Mouse (Mus musculus) olfactory bulb, adult 2 months (tissue): ENCODE data around the gene Speer4b. TPM values are rescaled to one million over a fixed set of nuclear protein-coding genes. Genes with fewer than 3 reads are reported as not detected.
A peak's percentile ranks its signal among the peaks of the same experiment; 100 is the strongest.
"Not testable (repeated sequence)": the region's sequence is repeated elsewhere in the genome, so short reads cannot be mapped to it uniquely, and the experiment has no call there.

Experiments used
- H3K27ac ChIP-seq: fragments of 200-500 bp; 2 replicates; pipeline ENCODE4 v1.5.1; 2012; ENCODE audit warnings: low read depth, low read length; ENCODE audit not compliant: insufficient read depth
- H3K4me1 ChIP-seq: fragments of 200-500 bp; 2 replicates; pipeline ENCODE4 v1.6.1; 2012; ENCODE audit warnings: low read length; ENCODE audit not compliant: control insufficient read depth, insufficient read depth
- H3K4me3 ChIP-seq: fragments of 200-500 bp; 2 replicates; pipeline ENCODE4 v1.5.1; 2012; ENCODE audit warnings: mild to moderate bottlenecking, low read depth, low read length, moderate library complexity; ENCODE audit not compliant: insufficient read depth
- CTCF ChIP-seq: fragments of 200-500 bp; IDR thresholded peaks from 2 replicates; pipeline ENCODE4 v1.5.1; 2012; ENCODE audit warnings: low read depth, mild to moderate bottlenecking, low read length, moderate library complexity; ENCODE audit not compliant: insufficient read depth
- POLR2A ChIP-seq: fragments of 200-500 bp; IDR thresholded peaks from 2 replicates; pipeline ENCODE4 v1.6.1; 2012; ENCODE audit warnings: mild to moderate bottlenecking, low read depth, low read length, moderate library complexity; ENCODE audit not compliant: insufficient read depth
- WGBS: fragments of 180-500 bp; shearing (Covaris S2); methylation state at CpG from one replicate; pipeline ENCODE4 v1.1.7; 2018; 5-methylcytosine and 5-hydroxymethylcytosine counted together
- polyA plus RNA-seq: library from polyadenylated mRNA; stranded (reverse); fragments of >200 nt; gene quantifications from 2 replicates; pipeline ENCODE4 v1.2.4, GENCODE M21; 2012; ENCODE audit warnings: low replicate concordance; ENCODE audit not compliant: missing spikeins, insufficient read depth, insufficient read length

The Speer4b gene
- not detected in 2 replicates for polyA plus RNA-seq

DNA sequence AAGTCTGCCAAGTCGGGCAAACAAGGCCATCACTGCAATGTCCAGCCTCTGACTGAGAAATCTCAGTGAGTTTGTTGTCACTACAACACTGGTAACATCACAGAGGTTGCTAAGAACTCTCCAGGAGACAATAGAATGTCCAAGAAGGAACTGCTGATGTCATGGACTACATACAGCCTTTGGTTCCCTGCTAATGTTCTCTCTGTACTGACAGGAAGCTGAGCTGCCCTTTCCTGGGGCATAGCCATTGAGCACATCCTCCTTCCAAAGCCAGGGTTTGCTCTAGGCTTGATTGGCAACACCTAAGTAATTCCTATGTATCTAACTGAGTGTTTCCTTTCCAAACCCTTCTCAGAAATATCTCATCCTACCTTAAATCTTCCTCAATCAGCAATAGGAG, at the start of gene Speer4b:
Gene Speer4b, minus strand, starts transcription at position 101 of the 400 bp plus-strand sequence.
- WGBS = 40% methylated on average over 1 of the region's 1 CpGs
- not testable (repeated sequence) for H3K4me1 ChIP-seq, H3K4me3 ChIP-seq, H3K27ac ChIP-seq

DNA sequence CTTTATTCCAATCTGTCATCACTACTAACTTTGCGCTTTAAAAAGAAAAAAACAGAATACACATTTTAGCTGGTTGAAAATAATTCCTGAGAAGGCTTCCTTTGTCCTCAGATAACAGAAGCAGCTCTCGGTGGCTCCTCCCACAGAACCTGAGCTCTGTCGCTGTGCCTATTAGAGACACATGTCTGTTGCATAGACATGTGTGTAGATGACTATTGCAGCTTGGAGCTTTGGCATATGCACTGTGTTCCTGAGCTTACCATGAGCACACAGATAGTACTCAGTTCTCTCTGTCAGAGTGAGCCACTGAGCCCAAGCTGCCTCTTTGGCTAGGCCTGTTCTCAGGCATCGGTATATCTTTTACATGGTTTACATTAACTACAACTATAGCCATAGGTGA, 48.1 kb upstream of the Speer4b start:
- no peak for TF ChIP-seq CTCF
- TF ChIP-seq POLR2A = no peak
- no peak overlapping the region for H3K27ac ChIP-seq
- no peak overlapping the region for H3K4me3 ChIP-seq
- WGBS = 78% methylated on average over 4 of the region's 4 CpGs
- peaks cover 10% of the 10 kb centered on the region; the same call in 1 of the 2 replicates for H3K4me1 ChIP-seq

DNA sequence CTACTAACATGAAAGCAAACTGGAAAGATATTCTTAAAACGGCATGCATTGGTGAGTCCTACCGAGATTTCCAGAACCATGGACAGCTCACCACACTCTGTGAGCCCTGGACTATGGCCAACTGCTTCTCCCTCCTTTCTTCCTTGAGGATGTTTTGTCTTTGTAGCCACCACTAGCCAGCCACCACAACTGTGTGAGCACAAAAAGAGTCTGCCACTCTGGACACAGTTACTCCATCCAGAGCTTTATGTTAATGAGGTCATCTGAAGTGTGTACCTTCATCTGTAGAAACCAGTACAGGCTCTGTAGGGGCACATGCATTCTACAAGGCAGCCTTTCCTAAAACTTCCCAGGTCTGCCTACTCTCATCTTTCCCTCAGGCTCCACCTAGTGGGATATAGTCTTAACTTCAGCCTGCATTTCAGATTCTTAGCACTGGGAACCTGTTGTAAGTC, 43.6 kb upstream of the Speer4b start:
- Histone ChIP-seq H3K27ac (0 out of 2 replicates have a peak overlapping the region, but pooled peaks have one; percentile 8), H3K4me1 (peaks cover 8% of the 10 kb centered on the region), H3K4me3 (no peak overlapping the region)
- 4% methylated on average over 2 of the region's 2 CpGs for WGBS
- TF ChIP-seq POLR2A (no peak), CTCF (no peak)

DNA sequence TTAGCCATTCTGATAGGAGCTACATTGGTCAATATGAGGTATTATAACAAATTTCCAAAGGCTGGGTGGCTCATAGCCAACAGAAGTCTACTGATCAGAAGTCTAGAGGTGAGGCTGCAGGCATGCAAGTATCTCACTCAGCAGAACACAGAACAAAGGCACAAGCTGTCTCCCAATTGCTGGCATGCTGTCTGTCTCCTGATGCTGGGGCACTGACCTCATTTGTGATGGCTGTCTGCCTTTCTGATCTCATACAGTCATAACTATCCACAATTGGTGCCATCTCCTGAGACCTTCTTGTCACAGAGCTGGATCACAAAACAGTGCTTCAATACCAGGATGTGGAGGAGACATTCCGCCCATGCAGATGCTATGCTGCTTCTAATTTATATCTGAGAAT, 25.7 kb upstream of the Speer4b start:
- TF ChIP-seq POLR2A = no peak
- TF ChIP-seq CTCF = no peak
- 84% methylated on average over 1 of the region's 1 CpGs for WGBS
- no peaks in the 10 kb centered on the region for H3K4me1 ChIP-seq
- no peak overlapping the region for H3K4me3 ChIP-seq
- H3K27ac ChIP-seq = no peak overlapping the region

DNA sequence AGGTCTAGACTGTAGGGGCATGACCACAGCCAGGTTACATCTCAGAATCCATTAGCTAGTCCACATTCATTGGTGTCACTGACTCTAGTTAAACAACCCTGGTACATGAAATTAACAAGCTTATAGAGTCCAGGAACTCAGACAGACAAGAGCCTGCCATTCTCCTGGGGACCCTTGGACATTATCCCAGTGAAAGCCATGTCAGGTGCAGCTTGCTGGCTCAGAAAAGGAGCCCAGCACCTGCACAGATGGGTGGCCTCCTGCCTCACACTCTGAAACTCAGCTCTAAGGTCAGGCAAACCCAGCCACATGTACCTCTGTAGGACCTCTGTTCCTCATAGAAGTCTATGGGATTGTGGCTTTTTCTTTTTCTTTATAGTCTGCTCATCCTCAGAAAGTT, 17.5 kb upstream of the Speer4b start:
- H3K4me1 ChIP-seq = no peaks in the 10 kb centered on the region
- H3K4me3 ChIP-seq = no peak overlapping the region
- no peak overlapping the region for H3K27ac ChIP-seq
- TF ChIP-seq CTCF (no peak), POLR2A (no peak)

DNA sequence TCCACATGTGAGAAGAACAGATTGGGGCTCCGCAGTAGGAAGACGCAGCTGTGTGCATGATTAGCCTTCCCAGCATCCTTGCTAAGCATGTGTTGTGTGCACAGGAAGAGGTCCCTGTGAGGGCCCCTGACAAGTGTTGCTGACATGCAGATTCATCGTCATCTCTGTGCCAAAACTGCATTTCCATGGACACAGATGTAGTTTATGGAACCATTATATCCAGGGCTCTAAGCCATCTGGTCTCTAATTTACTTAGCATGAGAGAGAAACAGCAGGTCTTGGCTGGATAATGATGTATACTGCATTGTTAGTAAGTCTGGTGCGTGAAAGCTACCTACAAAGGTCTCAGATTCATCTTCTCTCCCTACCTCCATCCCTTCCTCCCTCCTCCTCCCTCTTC, 10.3 kb downstream of the Speer4b start:
- TF ChIP-seq POLR2A (no peak), CTCF (no peak)
- no peak overlapping the region for H3K27ac ChIP-seq

DNA sequence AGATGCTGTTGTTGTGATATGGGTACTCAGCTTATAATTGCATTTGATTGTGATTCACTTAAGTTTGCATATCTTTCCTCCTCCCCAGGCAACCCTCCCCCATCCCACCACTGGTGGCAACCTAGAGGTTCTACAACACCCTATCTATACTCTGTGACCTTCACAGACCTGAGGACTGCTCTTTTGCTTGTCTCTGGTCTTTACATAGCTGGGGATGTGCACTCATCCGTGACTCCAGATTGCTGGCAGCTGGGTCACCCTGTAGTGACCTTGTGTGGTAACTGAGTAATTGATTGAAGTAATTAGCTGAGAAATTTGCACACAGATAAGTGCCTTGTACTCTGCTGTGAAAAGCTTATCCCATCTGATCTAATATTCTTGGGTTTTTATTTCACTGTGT, 15.1 kb downstream of the Speer4b start:
- 43% methylated on average over 1 of the region's 1 CpGs for WGBS
- Histone ChIP-seq H3K4me3 (no peak overlapping the region), H3K4me1 (no peaks in the 10 kb centered on the region), H3K27ac (no peak overlapping the region)
- TF ChIP-seq CTCF (no peak), POLR2A (no peak)

More for the DNA sequence above, 10.3 kb downstream of the Speer4b start:
- Histone ChIP-seq H3K4me1 (no peaks in the 10 kb centered on the region), H3K4me3 (no peak overlapping the region)
- WGBS = 75% methylated on average over 4 of the region's 4 CpGs

DNA sequence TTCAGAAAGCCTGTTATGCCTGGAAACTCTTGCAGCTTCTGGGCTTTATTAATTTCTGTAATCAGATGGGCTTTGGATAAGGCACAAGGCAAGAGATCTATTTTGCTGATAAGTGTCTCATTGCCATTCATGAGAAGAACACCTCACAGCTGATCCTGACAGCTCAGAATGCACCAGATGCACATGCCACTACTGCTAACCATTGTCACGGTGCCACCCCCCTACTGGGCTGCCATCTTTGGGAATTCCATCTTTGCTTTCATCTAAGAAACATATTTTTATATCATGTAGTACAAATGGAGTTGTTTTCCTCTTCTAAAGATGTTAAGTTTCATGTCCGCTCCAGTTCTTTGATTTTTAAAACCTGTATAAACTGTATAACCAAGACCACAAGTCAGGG, 19.5 kb downstream of the Speer4b start:
- no peak overlapping the region for H3K27ac ChIP-seq
- H3K4me1 ChIP-seq = no peaks in the 10 kb centered on the region
- TF ChIP-seq CTCF = no peak
- TF ChIP-seq POLR2A = no peak
- 90% methylated on average over 2 of the region's 2 CpGs for WGBS
- H3K4me3 ChIP-seq = no peak overlapping the region

DNA sequence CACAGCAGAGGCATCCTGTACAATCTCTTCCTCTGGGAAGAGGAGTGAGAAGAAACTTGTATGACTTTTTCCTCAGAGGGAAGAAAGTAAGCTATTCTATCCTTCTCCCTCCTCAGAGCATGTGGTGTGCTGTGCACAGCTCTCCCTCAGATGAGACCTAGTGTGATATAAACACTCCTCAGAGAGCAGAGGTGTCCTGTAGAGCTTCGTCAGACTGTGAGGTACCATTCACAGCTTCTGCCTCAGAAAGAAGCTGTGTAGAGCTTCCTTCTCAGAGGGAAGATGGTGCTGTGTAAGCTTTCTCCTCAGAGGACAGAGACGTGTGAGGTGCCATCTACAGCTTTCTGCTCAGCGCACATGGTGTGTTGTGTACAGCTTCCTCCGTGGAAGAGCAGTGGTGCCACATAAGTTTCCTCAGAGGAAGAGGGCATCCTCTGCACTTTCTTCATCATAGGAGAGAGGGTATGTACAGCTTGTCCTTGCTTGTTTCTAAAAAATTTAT, 26.2 kb downstream of the Speer4b start:
- Histone ChIP-seq H3K4me3 (no peak overlapping the region), H3K4me1 (no peaks in the 10 kb centered on the region), H3K27ac (no peak overlapping the region)
- TF ChIP-seq POLR2A (no peak), CTCF (no peak)
- WGBS = 85% methylated on average over 4 of the region's 4 CpGs

DNA sequence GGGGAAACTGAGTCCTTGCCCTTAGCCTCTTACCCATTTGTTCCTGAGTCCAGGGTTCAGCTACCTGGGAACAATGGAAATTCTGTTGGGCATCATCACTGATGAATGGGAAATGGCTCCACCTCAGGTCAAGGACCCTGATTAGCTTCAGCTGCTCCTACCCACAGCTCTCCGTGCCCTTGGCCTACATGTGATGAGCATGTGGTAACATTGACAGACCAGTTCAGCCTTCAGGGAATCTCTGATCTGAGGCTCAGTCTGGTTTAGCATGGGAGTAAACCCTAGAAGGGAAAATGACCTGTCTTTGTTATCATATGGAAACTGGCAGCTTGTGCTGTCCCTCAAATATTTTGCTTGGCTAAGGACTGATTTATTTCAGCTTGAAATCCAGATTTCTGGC, 43.6 kb downstream of the Speer4b start:
- Histone ChIP-seq H3K27ac (no peak overlapping the region), H3K4me1 (peaks cover 3% of the 10 kb centered on the region; the same call in 1 of the 2 replicates), H3K4me3 (no peak overlapping the region)
- 66% methylated on average over 1 of the region's 1 CpGs for WGBS
- TF ChIP-seq POLR2A (no peak), CTCF (no peak)
